7 mouse cellular contexts compared by ENCODE assay signal in the genomic region with DNA sequence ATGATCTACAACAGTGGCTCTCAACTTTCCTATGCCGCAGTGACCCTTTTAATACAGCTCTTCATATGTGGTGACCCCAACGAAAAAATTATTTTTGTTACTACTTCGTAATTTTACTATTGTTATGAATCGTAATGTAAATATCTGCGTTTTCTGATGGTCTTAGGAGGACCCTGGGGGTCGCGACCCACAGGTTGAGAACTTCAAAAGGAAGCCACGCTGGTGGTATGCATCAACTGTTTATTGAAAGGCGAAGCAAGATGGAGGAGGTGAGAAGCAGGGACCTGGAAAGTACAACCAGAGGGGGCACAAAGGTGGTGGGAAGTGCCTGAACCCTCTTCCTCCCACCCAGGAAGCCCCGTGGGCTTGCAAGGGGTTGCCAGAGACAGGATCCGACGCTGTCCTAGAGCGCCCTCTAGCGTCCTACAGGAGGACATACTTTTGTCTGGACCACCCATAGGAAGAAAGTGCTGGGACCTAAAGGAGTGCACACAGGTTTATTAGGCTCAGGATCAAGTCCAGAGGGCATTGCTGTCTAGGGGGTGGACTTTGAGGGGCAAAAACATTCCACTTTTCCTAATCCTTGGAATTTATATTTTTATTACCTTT. TPM values are rescaled to one million over a fixed set of nuclear protein-coding genes. Genes with fewer than 3 reads are reported as not detected.
A peak's percentile ranks its signal among the peaks of the same experiment; 100 is the strongest.
DNase-seq lines count a peak whose midpoint lies in the region; ATAC-seq and TF ChIP-seq lines count a peak whose summit lies in the region.

No protein-coding gene starts in this region.

- peaks cover 16% of the 10 kb centered on the region for H3K4me1 ChIP-seq in G1E (ENCODE audit: insufficient read depth, low read depth, low read length)

- H3K9me3 ChIP-seq in G1E (replicated peaks), result no peaks in the 10 kb centered on the region

- 0 out of 2 replicates have a peak, but pooled peaks have one; percentile 23 for ATAC-seq in G1E (ENCODE audit: extremely low read depth, insufficient number of reproducible peaks, low FRiP score, poor library complexity, severe bottlenecking)

- peak; percentile 96 for TF ChIP-seq CTCF in G1E (IDR thresholded peaks at IDR 0.05; ENCODE audit: low read depth, low read length)

- DNase-seq in CD4-positive helper T cell, adult 2 months (ENCODE audit: low read depth, low spot score), result peak; percentile 73
- peak; percentile 65 for DNase-seq in G1E (ENCODE audit: low spot score)
- peak; percentile 18 for DNase-seq in cerebellum, adult 9-10 months
- DNase-seq in gastrocnemius, postnatal 14 days, result peak; percentile 32
- peak; percentile 51 for DNase-seq in kidney, adult 9 months
- DNase-seq in lung, postnatal 36 days, result peak; percentile 75
- DNase-seq in right cerebral cortex, postnatal 4 days, result peak; percentile 54

- no peaks in the 10 kb centered on the region for H3K36me3 ChIP-seq in G1E (replicated peaks)

- intact Hi-C loops in gastrocnemius, postnatal 14 days (cut with DNase I; ENCODE audit: low total_unique reads), result no loop called here

- peaks cover 39% of the 10 kb centered on the region for H3K27me3 ChIP-seq in G1E (ENCODE audit: insufficient read depth, low read length)

- H3K4me3 ChIP-seq in G1E (ENCODE audit: low read depth, low read length), result no peak overlapping the region; the same call in 1 of the 2 replicates

RNA-seq across cellular contexts. Expression of gene Nrsn2, which starts 7.8 kb away (rescaled TPM):
- total RNA-seq in G1E (2014; fragmentation: Nextera tagmentation) (not detected in 2 replicates), G1E (2017) (0.17 TPM in 1 of 2 replicates, not detected in the other)
- polyA plus RNA-seq in G1E (2012), result not detected in 2 replicates
- not detected for total RNA-seq in gastrocnemius, postnatal 14 days (2021)

RNA-seq across cellular contexts. Expression of gene Trib3, which starts 24.8 kb away (rescaled TPM):
- total RNA-seq in G1E (2014; fragmentation: Nextera tagmentation) (24.5 and 25.0 TPM in 2 replicates), G1E (2017) (1.9 and 2.1 TPM in 2 replicates)
- 17.8 and 24.9 TPM in 2 replicates for polyA plus RNA-seq in G1E (2012)
- 1 to 10 TPM; 1.0 to 1.6 TPM for total RNA-seq in gastrocnemius, postnatal 14 days (2021)

RNA-seq across cellular contexts. Expression of gene Sox12, which starts 29.2 kb away (rescaled TPM):
- total RNA-seq in G1E (2014; fragmentation: Nextera tagmentation), result 29.4 and 34.4 TPM in 2 replicates
- 0.98 and 1.7 TPM in 2 replicates for total RNA-seq in G1E (2017)
- polyA plus RNA-seq in G1E (2012), result 60.0 and 62.8 TPM in 2 replicates
- 1 to 10 TPM; 2.9 to 4.3 TPM for total RNA-seq in gastrocnemius, postnatal 14 days (2021)

RNA-seq across cellular contexts. Expression of gene Rbck1, which starts 36.2 kb away (rescaled TPM):
- 123 and 156 TPM in 2 replicates for total RNA-seq in G1E (2014; fragmentation: Nextera tagmentation)
- total RNA-seq in G1E (2017), result 59.9 and 71.3 TPM in 2 replicates
- 232 and 262 TPM in 2 replicates for polyA plus RNA-seq in G1E (2012)
- 10 to 100 TPM; 31.1 to 34.8 TPM for total RNA-seq in gastrocnemius, postnatal 14 days (2021)

RNA-seq across cellular contexts. Expression of gene Zcchc3, which starts 46.2 kb away (rescaled TPM):
- 21.1 and 23.7 TPM in 2 replicates for total RNA-seq in G1E (2014; fragmentation: Nextera tagmentation)
- 12.4 and 12.9 TPM in 2 replicates for total RNA-seq in G1E (2017)
- polyA plus RNA-seq in G1E (2012), result 21.8 and 22.8 TPM in 2 replicates
- 1 to 10 TPM; 2.7 to 3.2 TPM for total RNA-seq in gastrocnemius, postnatal 14 days (2021)

Comparison
In these comparisons a context has a peak if more than half of its experiments do, and no peak if none do; other contexts are left out.
1. DNase-seq: peak in every context shown above with its lines; median percentile 75 in lung, postnatal 36 days; 73 in CD4-positive helper T cell, adult 2 months; 65 in G1E; 54 in right cerebral cortex, postnatal 4 days; 51 in kidney, adult 9 months; 32 in gastrocnemius, postnatal 14 days; 18 in cerebellum, adult 9-10 months.